8 mouse cellular contexts compared by ENCODE assay signal in genomic region chr11:110496061-110496446, GRCm38 (mm10).
DNase-seq lines count a peak whose midpoint lies in the region; ATAC-seq and TF ChIP-seq lines count a peak whose summit lies in the region.

No protein-coding gene starts in this region.

- no peak overlapping the region for H3K4me2 ChIP-seq in intestine, postnatal 0 days (replicated peaks; ENCODE audit: low read depth)
- H3K4me2 ChIP-seq in intestine, embryonic 16.5 days (ENCODE audit: low read depth, low read length), result no peak overlapping the region
- no peak overlapping the region for H3K4me2 ChIP-seq in hindbrain, postnatal 0 days (ENCODE audit: low read depth, low read length)

- no peak overlapping the region for H3K4me3 ChIP-seq in intestine, postnatal 0 days (ENCODE audit: low read depth, low read length)
- no peak overlapping the region for H3K4me3 ChIP-seq in intestine, embryonic 16.5 days (ENCODE audit: low read length)
- H3K4me3 ChIP-seq in embryonic facial prominence, embryonic 10.5 days, result no peak overlapping the region
- H3K4me3 ChIP-seq in hindbrain, postnatal 0 days (ENCODE audit: low read length), result no peak overlapping the region

- intact Hi-C loops in left cerebral cortex, postnatal 36 days (cut with DNase I), result loop anchor here (5.0 to 10.0 kb wide), 2 partner anchors 131 to 1036 kb away; no protein-coding TSS in a partner anchor

- peak; percentile 10 for DNase-seq in T-cell, adult 2 months (ENCODE audit: low spot score)
- DNase-seq in embryonic facial prominence, embryonic 10.5 days (ENCODE audit: low spot score), result peak; percentile 45
- peak; percentile 79 for DNase-seq in hindbrain, postnatal 0 days (ENCODE audit: low spot score)
- peak; percentile 68 to 73 for DNase-seq in left cerebral cortex, postnatal 36 days (ENCODE audit: low spot score in 2 of 2)
- no peak for DNase-seq in MN1 (ENCODE audit: low spot score)

- 51% methylated on average over 12 of the region's 12 CpGs for WGBS in intestine, postnatal 0 days
- 54% methylated on average over 12 of the region's 12 CpGs for WGBS in intestine, embryonic 16.5 days
- 55% methylated on average over 12 of the region's 12 CpGs for WGBS in embryonic facial prominence, embryonic 10.5 days
- 52% methylated on average over 12 of the region's 12 CpGs for WGBS in hindbrain, postnatal 0 days

- no peak overlapping the region for H3K9ac ChIP-seq in intestine, postnatal 0 days (ENCODE audit: low read depth, low read length)
- no peak overlapping the region for H3K9ac ChIP-seq in intestine, embryonic 16.5 days (ENCODE audit: low read depth, low read length)
- H3K9ac ChIP-seq in hindbrain, postnatal 0 days (replicated peaks; ENCODE audit: low read length), result no peak overlapping the region

- H3K27me3 ChIP-seq in intestine, postnatal 0 days (replicated peaks; ENCODE audit: control insufficient read depth, insufficient read depth, low read length), result no peaks in the 10 kb centered on the region
- no peaks in the 10 kb centered on the region for H3K27me3 ChIP-seq in intestine, embryonic 16.5 days (replicated peaks; ENCODE audit: control insufficient read depth, insufficient read depth, low read length)
- H3K27me3 ChIP-seq in embryonic facial prominence, embryonic 10.5 days (replicated peaks; ENCODE audit: low read depth, poor library complexity, severe bottlenecking), result no peaks in the 10 kb centered on the region
- H3K27me3 ChIP-seq in hindbrain, postnatal 0 days (ENCODE audit: insufficient read depth, low read length), result no peaks in the 10 kb centered on the region

- H3K4me1 ChIP-seq in intestine, postnatal 0 days (replicated peaks; ENCODE audit: control insufficient read depth, insufficient read depth, low read length), result no peaks in the 10 kb centered on the region
- no peaks in the 10 kb centered on the region for H3K4me1 ChIP-seq in intestine, embryonic 16.5 days (ENCODE audit: control insufficient read depth, insufficient read depth, low read length)
- H3K4me1 ChIP-seq in embryonic facial prominence, embryonic 10.5 days, result no peaks in the 10 kb centered on the region
- no peaks in the 10 kb centered on the region for H3K4me1 ChIP-seq in hindbrain, postnatal 0 days (ENCODE audit: insufficient read depth, low read length)

- peak; percentile 82 for TF ChIP-seq CTCF in intestine, postnatal 0 days (IDR thresholded peaks at IDR 0.05; ENCODE audit: low read depth)
- TF ChIP-seq CTCF in hindbrain, postnatal 0 days (IDR thresholded peaks at IDR 0.05; ENCODE audit: low read depth), result peak; percentile 72

- no peaks in the 10 kb centered on the region for H3K9me3 ChIP-seq in intestine, postnatal 0 days (ENCODE audit: control insufficient read depth)
- H3K9me3 ChIP-seq in intestine, embryonic 16.5 days (ENCODE audit: control insufficient read depth, low read length), result peaks cover 2% of the 10 kb centered on the region; the same call in 1 of the 2 replicates
- H3K9me3 ChIP-seq in embryonic facial prominence, embryonic 10.5 days, result peaks cover 7% of the 10 kb centered on the region; the same call in 1 of the 2 replicates
- no peaks in the 10 kb centered on the region for H3K9me3 ChIP-seq in hindbrain, postnatal 0 days (ENCODE audit: low read length)

- H3K36me3 ChIP-seq in intestine, postnatal 0 days (ENCODE audit: control insufficient read depth, insufficient read depth), result peaks cover 47% of the 10 kb centered on the region
- peaks cover 22% of the 10 kb centered on the region for H3K36me3 ChIP-seq in intestine, embryonic 16.5 days (ENCODE audit: control insufficient read depth, insufficient read depth, low read length)
- H3K36me3 ChIP-seq in embryonic facial prominence, embryonic 10.5 days (replicated peaks), result peaks cover 89% of the 10 kb centered on the region
- peaks cover 30% of the 10 kb centered on the region for H3K36me3 ChIP-seq in hindbrain, postnatal 0 days (ENCODE audit: insufficient read depth, low read length)

- H3K27ac ChIP-seq in intestine, postnatal 0 days (ENCODE audit: low read depth, low read length), result no peak overlapping the region
- no peak overlapping the region for H3K27ac ChIP-seq in intestine, embryonic 16.5 days (ENCODE audit: low read length)
- H3K27ac ChIP-seq in embryonic facial prominence, embryonic 10.5 days (replicated peaks), result no peak overlapping the region
- H3K27ac ChIP-seq in hindbrain, postnatal 0 days, result no peak overlapping the region

- no peak for ATAC-seq in intestine, postnatal 0 days
- no peak for ATAC-seq in intestine, embryonic 16.5 days
- ATAC-seq in hindbrain, postnatal 0 days, result no peak
- peak; percentile 31; the same call in 1 of the 2 replicates for ATAC-seq in neutrophil, adult 5-6 weeks (ENCODE audit: extremely low read depth, insufficient number of reproducible peaks, low FRiP score, poor library complexity, severe bottlenecking)
